Mouse (Mus musculus): ENCODE measurements around the gene Bola1. TPM values are rescaled to one million over a fixed set of nuclear protein-coding genes. Genes with fewer than 3 reads are reported as not detected.
"Not testable (repeated sequence)": the region's sequence is repeated elsewhere in the genome, so short reads cannot be mapped to it uniquely, and the experiment has no call there.

The Bola1 gene
- total and polyA plus RNA-seq, 2 experiments from 2014 or later = 40.4 to 63.0 TPM

- no peaks in the 10 kb centered on the region for H3K9me3 ChIP-seq (ENCODE audit: low read length)
- H3K27ac ChIP-seq = peak overlapping the region; percentile 98
- no peak for TF ChIP-seq CTCF (IDR thresholded peaks at IDR 0.05; ENCODE audit: low read depth)
- H3K4me2 ChIP-seq (ENCODE audit: low read depth, low read length) = peak overlapping the region; percentile 79
- H3K27me3 ChIP-seq (ENCODE audit: insufficient read depth, low read length) = no peaks in the 10 kb centered on the region
- peak; percentile 4 for DNase-seq (ENCODE audit: low spot score)
- H3K36me3 ChIP-seq (ENCODE audit: insufficient read depth, low read length) = no peaks in the 10 kb centered on the region
- ATAC-seq = no peak
- 9% methylated on average over 9 of the region's 9 CpGs for WGBS
- H3K4me3 ChIP-seq (ENCODE audit: low read length) = peak overlapping the region; percentile 60
- peak overlapping the region; percentile 69; the same call in 1 of the 2 replicates for H3K9ac ChIP-seq (replicated peaks; ENCODE audit: low read length)
- peaks cover 16% of the 10 kb centered on the region for H3K4me1 ChIP-seq (ENCODE audit: insufficient read depth, low read length)
Measured at GRCm38 (mm10) chr3:96221640-96222038, 2.1 kb upstream of the Bola1 start.

DNA sequence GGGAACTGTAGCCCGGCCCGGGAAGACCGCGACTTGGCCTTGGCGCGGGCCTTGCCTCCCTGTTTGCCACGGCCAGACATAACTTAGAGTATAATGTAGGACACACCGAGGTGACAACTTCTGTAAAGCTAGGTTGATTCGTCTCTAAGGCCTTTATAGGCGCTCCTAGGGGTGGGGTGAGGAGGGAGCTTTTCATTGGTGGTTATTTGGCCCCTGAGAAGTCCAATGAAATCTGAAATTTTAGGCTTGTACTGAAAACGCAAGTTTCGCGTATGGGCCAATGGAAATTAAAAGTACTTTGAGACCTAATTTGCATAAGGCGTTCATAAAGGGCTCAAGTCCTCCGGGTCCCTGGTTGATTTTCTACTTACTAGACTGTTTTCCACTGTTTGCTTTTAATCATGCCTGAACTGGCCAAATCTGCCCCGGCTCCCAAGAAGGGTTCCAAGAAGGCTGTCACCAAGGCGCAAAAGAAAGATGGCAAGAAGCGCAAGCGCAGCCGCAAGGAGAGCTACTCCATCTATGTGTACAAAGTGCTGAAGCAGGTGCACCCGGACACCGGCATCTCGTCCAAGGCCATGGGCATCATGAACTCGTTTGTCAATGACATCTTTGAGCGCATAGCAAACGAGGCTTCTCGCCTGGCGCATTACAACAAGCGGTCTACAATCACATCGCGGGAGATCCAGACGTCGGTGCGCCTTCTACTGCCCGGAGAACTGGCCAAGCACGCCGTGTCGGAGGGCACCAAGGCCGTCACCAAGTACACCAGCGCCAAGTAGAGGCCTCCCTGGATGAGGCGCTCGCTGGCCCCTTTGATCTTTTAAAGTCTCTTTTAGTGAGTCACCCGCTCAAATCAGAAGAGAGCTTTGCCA is 1.5 kb upstream of the Bola1 start, which contains the start of the genes Hist2h2ac and Hist2h2be:
Gene Hist2h2ac, minus strand, starts transcription at position 116 of the 875 bp plus-strand sequence.
Gene Hist2h2be, plus strand, starts transcription at position 355 of the 875 bp plus-strand sequence.
- Histone ChIP-seq H3K4me2 (ENCODE audit: low read depth, low read length) (peak within 1 kb of the TSS; percentile 79), H3K36me3 (ENCODE audit: insufficient read depth, low read length) (no peaks in the 10 kb centered on the region), H3K9me3 (ENCODE audit: low read length) (no peaks in the 10 kb centered on the region), H3K27ac (peak within 1 kb of the TSS; percentile 98), H3K27me3 (ENCODE audit: insufficient read depth, low read length) (no peaks in the 10 kb centered on the region), H3K4me1 (ENCODE audit: insufficient read depth, low read length) (peaks cover 16% of the 10 kb centered on the region), H3K4me3 (ENCODE audit: low read length) (peak within 1 kb of the TSS; percentile 60), H3K9ac (replicated peaks; ENCODE audit: low read length) (peak within 1 kb of the TSS; percentile 69)
- TF ChIP-seq CTCF (IDR thresholded peaks at IDR 0.05; ENCODE audit: low read depth) = no peak
- DNase-seq (ENCODE audit: low spot score) = peak; percentile 91
- WGBS = under 1% methylated on average over 43 of the region's 43 CpGs
- peak; percentile 90 for ATAC-seq

DNA sequence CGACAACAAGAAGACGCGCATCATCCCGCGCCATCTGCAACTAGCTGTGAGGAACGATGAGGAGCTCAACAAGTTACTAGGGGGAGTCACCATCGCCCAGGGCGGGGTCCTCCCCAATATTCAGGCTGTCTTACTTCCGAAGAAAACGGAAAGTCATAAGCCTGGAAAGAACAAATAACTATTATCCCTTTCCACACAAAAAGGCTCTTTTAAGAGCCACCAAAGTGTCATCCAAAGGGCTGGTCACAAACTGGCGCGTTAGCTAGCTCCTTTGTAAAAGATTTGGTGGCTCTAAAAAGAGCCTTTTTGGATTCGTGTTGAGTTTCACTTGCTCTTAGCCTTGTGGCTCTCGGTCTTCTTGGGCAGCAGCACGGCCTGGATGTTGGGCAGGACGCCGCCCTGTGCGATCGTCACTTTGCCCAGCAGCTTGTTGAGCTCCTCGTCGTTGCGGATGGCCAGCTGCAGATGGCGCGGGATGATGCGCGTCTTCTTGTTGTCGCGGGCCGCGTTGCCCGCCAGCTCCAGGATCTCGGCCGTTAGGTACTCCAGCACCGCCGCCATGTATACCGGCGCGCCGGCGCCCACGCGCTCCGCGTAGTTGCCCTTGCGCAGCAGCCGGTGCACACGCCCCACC is 739 bp upstream of the Bola1 start:
- DNase-seq (ENCODE audit: low spot score) = peak; percentile 33
- peak; percentile 3; the same call in 1 of the 2 replicates for TF ChIP-seq CTCF (IDR thresholded peaks at IDR 0.05; ENCODE audit: low read depth)
- H3K4me3 ChIP-seq (ENCODE audit: low read length) = peak overlapping the region; percentile 60
- peak overlapping the region; percentile 98 for H3K27ac ChIP-seq
- 0% methylated on average over 23 of the region's 47 CpGs for WGBS
- not testable (repeated sequence) for H3K9me3 ChIP-seq (ENCODE audit: low read length); ATAC-seq; H3K27me3 ChIP-seq (ENCODE audit: insufficient read depth, low read length); H3K36me3 ChIP-seq (ENCODE audit: insufficient read depth, low read length)
- H3K4me1 ChIP-seq (ENCODE audit: insufficient read depth, low read length) = peaks cover 16% of the 10 kb centered on the region
- peak overlapping the region; percentile 69 for H3K9ac ChIP-seq (replicated peaks; ENCODE audit: low read length)
- peak overlapping the region; percentile 79 for H3K4me2 ChIP-seq (ENCODE audit: low read depth, low read length)

GRCm38 (mm10) chr3:96219191-96219641 is 293 bp downstream of the Bola1 start:
- peak overlapping the region; percentile 98 for H3K27ac ChIP-seq
- DNase-seq (ENCODE audit: low spot score) = no peak
- peak overlapping the region; percentile 79 for H3K4me2 ChIP-seq (ENCODE audit: low read depth, low read length)
- no peaks in the 10 kb centered on the region for H3K36me3 ChIP-seq (ENCODE audit: insufficient read depth, low read length)
- H3K9ac ChIP-seq (replicated peaks; ENCODE audit: low read length) = peak overlapping the region; percentile 69
- peak overlapping the region; percentile 60 for H3K4me3 ChIP-seq (ENCODE audit: low read length)
- WGBS = under 1% methylated on average over 12 of the region's 12 CpGs
- peak; percentile 39; the same call in 1 of the 2 replicates for ATAC-seq
- H3K27me3 ChIP-seq (ENCODE audit: insufficient read depth, low read length) = no peaks in the 10 kb centered on the region
- peak; percentile 43 for TF ChIP-seq CTCF (IDR thresholded peaks at IDR 0.05; ENCODE audit: low read depth)
- no peaks in the 10 kb centered on the region for H3K9me3 ChIP-seq (ENCODE audit: low read length)
- H3K4me1 ChIP-seq (ENCODE audit: insufficient read depth, low read length) = peaks cover 16% of the 10 kb centered on the region

- DNase-seq (ENCODE audit: low spot score) = peak; percentile 25
- WGBS = 22% methylated on average over 15 of the region's 15 CpGs
- H3K4me1 ChIP-seq (ENCODE audit: insufficient read depth, low read length) = no peaks in the 10 kb centered on the region
- no peaks in the 10 kb centered on the region for H3K9me3 ChIP-seq (ENCODE audit: low read length)
- no peak overlapping the region for H3K4me2 ChIP-seq (ENCODE audit: low read depth, low read length)
- peak; percentile 52 for TF ChIP-seq CTCF (IDR thresholded peaks at IDR 0.05; ENCODE audit: low read depth)
- ATAC-seq = no peak
- H3K36me3 ChIP-seq (ENCODE audit: insufficient read depth, low read length) = no peaks in the 10 kb centered on the region
- H3K4me3 ChIP-seq (ENCODE audit: low read length) = no peak overlapping the region
- H3K27ac ChIP-seq = no peak overlapping the region
- no peaks in the 10 kb centered on the region for H3K27me3 ChIP-seq (ENCODE audit: insufficient read depth, low read length)
- H3K9ac ChIP-seq (replicated peaks; ENCODE audit: low read length) = no peak overlapping the region
Measured at GRCm38 (mm10) chr3:96209242-96209641, 10.3 kb downstream of the Bola1 start.

DNA sequence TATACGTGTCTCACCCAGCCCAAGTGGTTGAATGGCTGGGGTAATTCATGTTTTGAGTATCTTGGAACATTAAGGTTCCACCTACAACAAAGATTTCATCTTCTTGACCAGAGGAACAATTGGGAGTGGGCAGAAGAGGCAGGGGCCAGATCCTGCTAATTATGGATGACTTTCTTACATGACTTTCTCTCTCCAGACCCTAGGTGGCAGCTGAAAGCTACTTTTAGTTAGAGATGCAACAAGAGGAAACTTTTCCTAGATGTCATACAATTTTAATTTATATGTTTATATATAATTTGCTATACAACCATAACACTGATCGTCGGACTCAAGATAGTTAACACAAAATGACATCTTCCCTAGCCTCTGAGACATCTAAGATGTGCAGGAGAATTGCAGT is 11.7 kb downstream of the Bola1 start:
- Histone ChIP-seq H3K4me3 (ENCODE audit: low read length) (no peak overlapping the region), H3K9ac (replicated peaks; ENCODE audit: low read length) (no peak overlapping the region), H3K27me3 (ENCODE audit: insufficient read depth, low read length) (no peaks in the 10 kb centered on the region), H3K4me1 (ENCODE audit: insufficient read depth, low read length) (no peaks in the 10 kb centered on the region), H3K36me3 (ENCODE audit: insufficient read depth, low read length) (no peaks in the 10 kb centered on the region), H3K4me2 (ENCODE audit: low read depth, low read length) (no peak overlapping the region), H3K27ac (no peak overlapping the region), H3K9me3 (ENCODE audit: low read length) (no peaks in the 10 kb centered on the region)
- peak; percentile 46 for TF ChIP-seq CTCF (IDR thresholded peaks at IDR 0.05; ENCODE audit: low read depth)
- 80% methylated on average over 3 of the region's 3 CpGs for WGBS
- ATAC-seq (no peak), DNase-seq (ENCODE audit: low spot score) (peak; percentile 32)
